Mouse (Mus musculus) natural killer cell, adult 2 months (primary cell): ENCODE data around the gene Nmt2.

Source experiments
- DNase-seq, 2 experiments: peaks; one replicate each; pipeline ENCODE4 v3.0.0; 2022; ENCODE audit warnings: low spot score in 2 of 2

Gene Nmt2

GRCm38 (mm10) chr2:3283602-3284472 lies at the start of gene Nmt2:
Nmt2 (plus strand) TSS chr2:3284212.
- DNase-seq = peak; percentile 100

DNA sequence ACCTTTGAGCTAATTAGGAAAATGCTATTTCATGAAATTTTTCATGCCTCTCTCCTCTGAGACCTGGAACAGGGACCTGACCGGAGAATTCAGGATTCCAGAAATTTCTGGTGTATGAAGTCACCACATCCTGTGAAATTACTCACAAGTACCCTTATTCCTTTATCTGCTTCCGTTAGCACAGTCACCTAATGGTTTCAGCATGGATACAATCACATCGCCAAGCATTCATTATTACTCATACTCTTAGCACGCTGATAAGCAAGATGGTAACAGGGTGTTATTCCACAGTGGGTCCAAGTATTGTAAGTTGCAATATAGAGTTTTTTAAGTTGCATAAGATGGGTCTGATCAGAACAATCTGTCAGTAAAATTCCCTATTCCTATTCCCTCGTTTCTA lies 44.8 kb upstream of the Nmt2 start:
- DNase-seq = no peak

- DNase-seq = no peak
Observed at GRCm38 (mm10) chr2:3244251-3244650, 39.8 kb upstream of the Nmt2 start.

GRCm38 (mm10) chr2:3251309-3251708 lies 32.7 kb upstream of the Nmt2 start:
- DNase-seq = no peak

DNA sequence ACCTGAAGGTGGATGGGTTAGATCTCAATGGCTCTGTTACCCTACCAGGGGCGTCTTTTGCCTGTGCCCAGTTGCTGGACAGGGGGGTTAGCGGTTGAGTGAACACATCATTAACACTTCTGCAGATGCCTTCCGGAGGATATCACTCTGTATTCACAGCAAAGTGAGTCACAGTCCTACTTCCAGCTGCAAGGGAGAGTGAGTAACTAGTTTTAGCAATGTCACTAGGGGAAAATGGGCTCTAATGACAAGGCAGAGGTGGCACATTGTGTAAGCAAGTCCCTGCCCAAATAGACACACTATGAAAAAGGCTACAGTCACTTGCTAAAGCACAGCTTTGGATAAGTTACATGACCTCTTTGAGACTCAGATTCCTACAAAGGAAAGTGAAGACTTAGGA lies 17.5 kb upstream of the Nmt2 start:
- DNase-seq = no peak

DNA sequence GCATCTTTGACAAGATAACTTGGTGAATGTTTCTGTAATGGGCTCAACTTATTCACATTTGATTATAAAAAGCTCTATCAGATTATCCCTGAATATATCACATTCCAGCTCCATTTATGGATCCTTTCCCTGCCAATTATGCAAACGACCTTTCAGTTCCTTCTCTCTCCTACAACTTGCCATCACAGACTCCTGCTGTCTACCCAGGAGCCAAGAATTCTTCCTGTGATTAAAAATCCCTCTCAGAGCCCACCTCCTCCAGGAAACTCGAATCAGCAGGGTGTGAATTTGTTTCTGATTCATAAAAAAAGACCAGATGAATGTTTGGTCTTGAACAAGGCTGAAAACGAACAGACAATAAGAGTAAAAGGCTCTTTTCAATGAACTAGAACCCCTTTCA lies 16.1 kb upstream of the Nmt2 start:
- no peak for DNase-seq

- DNase-seq = no peak
Observed at GRCm38 (mm10) chr2:3273349-3273748, 10.7 kb upstream of the Nmt2 start.

DNA sequence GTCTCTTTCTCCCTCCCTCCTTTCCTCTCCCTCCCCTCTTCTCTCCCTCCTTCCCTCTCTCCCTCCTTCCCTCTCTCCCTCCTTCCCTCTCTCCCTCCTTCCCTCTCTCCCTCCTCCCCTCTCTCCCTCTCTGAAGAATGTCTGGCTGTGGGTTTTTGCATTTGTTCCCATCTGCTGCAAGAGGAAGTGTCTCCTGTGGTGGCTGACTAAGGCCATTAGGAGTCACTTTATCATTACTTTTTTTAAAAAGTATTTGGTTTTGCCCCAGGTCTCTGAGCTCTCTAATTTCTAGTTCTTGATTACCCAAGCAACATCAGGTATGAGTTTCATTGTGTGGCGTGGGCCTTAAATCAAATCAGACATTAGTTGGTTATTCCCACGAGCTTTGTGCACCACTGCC lies 7.9 kb upstream of the Nmt2 start:
- DNase-seq = no peak

DNA sequence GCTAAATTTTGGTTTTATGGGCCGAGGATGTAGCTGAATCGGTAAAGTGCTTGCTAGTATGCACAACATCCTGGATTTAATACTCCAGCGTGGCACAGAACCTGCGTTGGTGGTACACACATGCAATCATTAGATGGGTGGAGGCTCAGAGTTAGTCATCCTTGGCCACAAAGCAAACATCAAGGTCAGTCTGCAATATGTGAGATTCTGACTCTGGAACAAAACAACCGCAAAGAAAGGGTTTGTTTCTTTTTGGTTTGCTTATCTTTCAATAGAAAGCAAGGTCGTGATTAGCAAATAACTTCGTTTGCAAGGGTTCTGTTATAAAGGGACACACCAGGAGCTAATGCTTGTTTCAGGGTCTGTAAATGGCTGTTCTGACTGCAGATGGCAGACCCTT lies 6.5 kb upstream of the Nmt2 start:
- DNase-seq = no peak

GRCm38 (mm10) chr2:3281311-3281710 lies 2.7 kb upstream of the Nmt2 start:
- DNase-seq = no peak

DNA sequence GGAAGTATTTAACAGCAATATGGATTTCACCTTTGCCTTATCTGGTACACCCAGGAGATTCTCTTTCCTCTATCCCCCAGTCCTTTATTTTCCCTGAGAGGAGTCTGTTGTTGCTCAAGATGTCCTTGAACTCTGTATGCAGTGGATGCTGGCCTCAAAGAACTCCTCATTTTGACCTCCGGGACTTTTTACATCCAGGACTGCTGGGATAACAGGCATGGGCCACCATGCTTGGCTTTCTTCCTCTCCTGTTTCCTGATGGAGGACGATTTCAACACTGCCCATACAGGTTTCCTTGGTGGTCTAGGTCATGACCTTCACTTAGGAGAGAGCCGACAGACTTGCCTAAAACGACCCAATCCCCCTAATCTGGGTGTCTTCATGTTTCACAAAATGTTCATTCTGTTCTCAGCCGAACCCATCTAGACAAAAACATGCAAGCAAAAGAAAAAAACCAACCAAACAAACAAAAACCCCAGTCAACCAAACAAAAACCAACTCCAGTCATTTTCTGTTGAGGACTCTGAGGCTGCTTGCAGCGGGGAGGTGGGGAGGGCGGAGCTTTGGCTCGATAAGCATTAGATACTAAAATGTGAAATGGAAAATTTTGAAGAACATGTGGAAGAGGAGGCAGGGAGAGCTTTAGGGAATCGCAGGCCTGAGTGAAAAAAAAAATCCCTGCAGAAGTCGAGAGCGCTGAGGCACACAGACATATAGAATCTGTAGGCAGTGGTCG lies 978 bp upstream of the Nmt2 start:
- DNase-seq = no peak

- peak; percentile 8 to 49 for DNase-seq
Observed at GRCm38 (mm10) chr2:3284473-3285180, 615 bp downstream of the Nmt2 start.

DNA sequence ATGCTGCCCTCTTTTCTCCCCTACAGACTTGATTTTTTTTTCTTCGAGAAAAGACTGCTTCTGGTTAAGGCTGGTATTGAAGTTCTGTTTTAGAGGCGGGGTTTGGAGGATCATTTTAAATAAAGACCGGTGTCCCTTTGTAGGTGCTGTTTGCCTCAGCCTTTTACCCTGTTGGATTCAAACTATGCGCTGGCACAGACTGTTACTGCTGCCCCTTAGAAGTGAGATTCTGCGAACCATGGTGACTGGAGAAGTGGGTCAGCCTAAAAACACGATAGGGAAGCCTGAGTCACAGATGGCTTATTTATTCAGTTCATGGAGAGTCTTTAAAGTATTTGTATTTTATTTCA lies 1.1 kb downstream of the Nmt2 start:
- no peak for DNase-seq

GRCm38 (mm10) chr2:3285709-3286108 lies 1.7 kb downstream of the Nmt2 start:
- DNase-seq = no peak

- DNase-seq = no peak
Observed at GRCm38 (mm10) chr2:3286243-3286642, 2.2 kb downstream of the Nmt2 start.

GRCm38 (mm10) chr2:3289581-3289980 lies 5.6 kb downstream of the Nmt2 start:
- DNase-seq = no peak

DNA sequence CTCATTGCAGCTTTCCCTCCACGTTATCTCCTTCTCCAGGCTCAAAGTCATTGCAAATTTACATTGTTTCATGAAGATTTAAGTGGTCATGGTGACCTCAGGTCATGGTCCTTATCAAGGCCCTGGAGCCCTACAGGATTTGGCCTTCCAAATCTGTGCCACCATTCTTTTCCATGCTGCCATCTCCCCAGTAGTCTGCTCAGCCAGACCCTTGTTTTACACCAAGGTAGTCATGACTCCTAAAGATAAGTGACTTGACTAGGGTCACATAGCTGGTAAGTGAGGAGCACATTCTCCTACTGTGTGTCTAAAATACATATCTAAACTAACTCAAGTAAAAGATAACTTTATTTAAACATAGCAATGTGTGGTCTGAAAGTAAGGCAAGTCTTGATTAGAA lies 8.2 kb downstream of the Nmt2 start:
- no peak for DNase-seq

DNA sequence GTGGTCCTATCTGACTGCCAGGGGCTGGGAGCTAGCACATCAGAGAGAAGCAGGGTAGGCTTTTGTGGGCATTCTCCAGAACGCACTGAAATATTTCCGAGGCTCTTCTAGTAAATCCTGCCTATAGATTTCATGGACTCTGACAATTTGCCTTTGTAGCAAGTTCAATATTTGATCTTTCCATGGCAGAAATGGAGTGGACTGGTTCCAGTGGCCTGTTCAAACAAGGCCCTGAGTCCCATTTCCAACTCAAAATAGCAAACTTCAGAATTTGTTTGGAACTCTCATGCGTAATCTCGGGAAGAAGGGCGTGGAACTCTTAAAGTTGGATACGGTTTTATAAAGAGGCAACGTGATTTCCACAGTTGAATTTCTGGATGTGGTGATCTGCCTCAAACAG lies 11.8 kb downstream of the Nmt2 start:
- no peak for DNase-seq

DNA sequence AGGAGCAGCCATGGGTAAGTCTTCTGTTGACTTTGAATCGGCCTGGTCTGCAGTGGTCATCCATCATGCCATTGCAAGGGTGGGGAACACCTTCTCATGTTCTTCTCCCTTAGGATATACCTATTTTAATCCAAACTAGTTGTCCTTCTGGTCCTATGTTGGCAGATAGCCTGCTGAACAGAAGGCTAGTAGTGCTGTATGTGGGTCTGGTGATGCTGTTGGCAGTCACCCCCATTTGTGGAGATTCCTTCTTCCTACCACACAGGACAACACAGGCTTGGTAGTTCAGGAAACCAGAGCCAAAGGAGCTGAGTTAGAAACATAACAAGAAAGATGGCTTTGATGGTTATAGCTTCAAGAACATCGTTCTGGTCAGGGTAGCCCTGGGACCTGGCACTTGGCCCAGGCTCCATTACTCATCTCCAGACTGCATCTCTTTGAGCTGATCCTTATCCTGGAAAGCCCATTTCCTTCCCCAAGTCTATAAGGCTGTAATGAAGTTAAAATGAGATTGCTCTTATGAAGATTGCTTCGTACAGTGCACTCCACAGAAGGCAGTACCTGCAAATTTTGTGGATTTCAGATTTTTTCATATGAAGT lies 21.5 kb downstream of the Nmt2 start:
- no peak for DNase-seq

DNA sequence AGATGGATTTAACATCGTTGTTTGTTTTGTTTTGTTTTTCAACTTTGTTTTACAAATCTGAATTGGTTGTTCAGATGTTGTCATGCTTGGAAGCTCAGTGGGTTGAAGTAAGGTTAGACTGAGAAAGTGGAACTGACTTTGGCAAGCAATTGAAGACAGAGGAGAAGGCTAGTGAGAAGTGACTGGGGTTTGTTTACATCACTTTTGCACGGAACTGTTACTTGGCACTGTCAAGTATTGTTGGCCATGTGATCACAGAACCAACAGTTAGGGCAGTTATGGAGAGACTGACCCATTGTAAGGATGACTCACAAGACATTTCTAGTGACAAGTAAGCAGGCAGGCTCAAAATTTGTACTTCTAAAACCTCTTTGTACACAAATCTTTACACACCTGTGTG lies 39.1 kb downstream of the Nmt2 start:
- no peak for DNase-seq

DNA sequence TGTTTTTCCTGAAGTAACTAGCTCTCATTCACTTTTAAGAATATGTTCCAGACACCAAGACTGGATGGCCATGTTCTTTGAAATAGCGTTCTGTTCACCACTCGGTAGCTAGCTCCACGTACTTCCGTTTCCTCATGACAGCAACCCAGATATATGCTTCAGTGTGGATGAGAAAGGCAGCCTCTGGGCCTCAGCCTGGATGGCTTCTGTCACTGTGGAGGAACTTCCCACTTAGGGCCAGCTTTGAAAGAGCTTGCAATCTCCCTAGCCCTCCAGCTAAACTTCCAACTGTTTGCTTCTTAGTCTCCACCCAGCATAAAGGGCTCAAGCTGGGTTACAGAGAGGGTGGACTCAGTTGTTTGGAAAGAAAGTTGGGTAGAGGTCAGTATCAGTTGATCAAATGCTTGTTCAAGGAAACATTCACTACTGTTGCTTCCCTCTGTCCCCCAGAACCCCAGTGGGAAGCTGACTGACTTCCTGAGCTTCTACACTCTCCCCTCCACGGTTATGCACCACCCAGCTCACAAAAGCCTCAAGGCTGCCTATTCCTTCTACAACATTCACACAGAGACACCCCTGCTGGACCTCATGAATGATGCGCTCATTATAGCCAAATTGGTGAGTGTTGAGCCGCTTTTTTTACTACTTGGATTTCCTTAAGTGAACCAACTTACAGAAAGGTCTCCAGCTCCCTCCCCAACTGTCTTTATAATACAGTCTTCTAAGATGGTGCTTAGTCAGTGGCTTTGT lies 40.5 kb downstream of the Nmt2 start:
- DNase-seq = no peak

DNA sequence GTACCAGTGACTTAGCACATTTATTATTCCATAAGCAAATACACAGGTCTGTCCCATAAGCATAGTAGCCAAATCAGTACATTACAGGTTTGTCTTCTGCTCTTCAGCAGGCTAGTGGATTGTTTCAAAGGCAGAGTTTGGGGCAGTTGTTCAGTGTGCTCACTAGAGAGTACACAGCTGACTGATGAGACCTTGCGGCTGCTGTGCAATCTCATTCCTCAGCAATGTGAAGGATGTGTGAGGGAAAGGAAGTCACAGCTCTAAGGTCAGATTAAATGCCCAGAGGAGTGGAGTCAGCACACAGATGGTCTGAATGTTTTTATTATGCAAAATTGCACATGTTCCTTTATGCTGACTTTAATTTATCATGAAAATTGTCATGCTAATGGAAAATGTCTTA lies 42.5 kb downstream of the Nmt2 start:
- DNase-seq = no peak
